Mouse (Mus musculus) left cerebral cortex, postnatal 25 days (tissue): ENCODE measurements around the gene Olfr740. TPM values are rescaled to one million over a fixed set of nuclear protein-coding genes. Genes with fewer than 3 reads are reported as not detected.

Source experiments
- DNase-seq, 2 experiments: peaks; one replicate each; pipeline ENCODE4 v3.0.0; 2022; ENCODE audit warnings: low spot score in 2 of 2, mixed read lengths in 1 of 2
- intact Hi-C: fragments of 180-260 bp; cut with DNase I; formaldehyde crosslinking; loops from one replicate; pipeline ENCODE4 v1.15.1; 2025
- total RNA-seq, 2 experiments: library from RNA; stranded (reverse); gene quantifications; 2 replicates each; pipeline ENCODE4 v1.2.3; 2021

Gene Olfr740
- not detected for total RNA-seq

GRCm38 (mm10) chr14:50445245-50445644 lies at the start of gene Olfr740:
Olfr740 (plus strand) TSS chr14:50445545.
- intact Hi-C loops, result no loop called here
- DNase-seq, result no peak

GRCm38 (mm10) chr14:50407268-50407667 lies 38.1 kb upstream of the Olfr740 start, which contains the start of gene Olfr738:
Olfr738 (plus strand) TSS chr14:50407568.
- no peak for DNase-seq
- intact Hi-C loops, result no loop called here

- intact Hi-C loops, result no loop called here
- DNase-seq, result no peak
Measured at GRCm38 (mm10) chr14:50418326-50418725, 27.0 kb upstream of the Olfr740 start, which contains the start of gene Olfr739. Olfr739 (plus strand) TSS chr14:50418626.

GRCm38 (mm10) chr14:50472438-50472837 lies 27.1 kb downstream of the Olfr740 start, which contains the start of gene Olfr741:
Olfr741 (plus strand) TSS chr14:50472738.
- no peak for DNase-seq
- intact Hi-C loops, result no loop called here

- DNase-seq, result no peak
- intact Hi-C loops, result no loop called here
Measured at GRCm38 (mm10) chr14:50478406-50478805, 33.1 kb downstream of the Olfr740 start.

GRCm38 (mm10) chr14:50503300-50503699 lies 58.0 kb downstream of the Olfr740 start, which contains the start of gene Olfr742:
Olfr742 (plus strand) TSS chr14:50503600.
- intact Hi-C loops, result no loop called here
- DNase-seq, result no peak

Other genes starting within 250 kb of the Olfr740 start
- gene Olfr731, start 203.7 kb upstream of the Olfr740 start, total RNA-seq, result not detected
- not detected for gene Olfr732, start 161.3 kb upstream of the Olfr740 start, total RNA-seq
- gene Olfr733, start 144.0 kb upstream of the Olfr740 start, total RNA-seq, result not detected
- not detected for gene Olfr734, start 118.8 kb upstream of the Olfr740 start, total RNA-seq
- not detected for gene Olfr735, start 96.7 kb upstream of the Olfr740 start, total RNA-seq
- gene Tlr11, start 87.6 kb upstream of the Olfr740 start, total RNA-seq, result not detected
- not detected for gene Olfr736, start 64.4 kb upstream of the Olfr740 start, total RNA-seq
- not detected for gene Olfr738, start 38.0 kb upstream of the Olfr740 start, total RNA-seq
- gene Olfr739, start 26.9 kb upstream of the Olfr740 start, total RNA-seq, result not detected
- not detected for gene Olfr741, start 27.2 kb downstream of the Olfr740 start, total RNA-seq
- not detected for gene Olfr742, start 58.1 kb downstream of the Olfr740 start, total RNA-seq
- gene Olfr743, start 76.3 kb downstream of the Olfr740 start, total RNA-seq, result not detected
- gene Olfr744, start 169.3 kb downstream of the Olfr740 start, total RNA-seq, result not detected
- not detected for gene Olfr745, start 193.8 kb downstream of the Olfr740 start, total RNA-seq
- gene Olfr746, start 201.5 kb downstream of the Olfr740 start, total RNA-seq, result not detected
- gene Olfr747, start 247.7 kb downstream of the Olfr740 start, total RNA-seq, result not detected